Mouse (Mus musculus): Measurements from ENCODE around the gene Zfp711.

The Zfp711 gene

DNA sequence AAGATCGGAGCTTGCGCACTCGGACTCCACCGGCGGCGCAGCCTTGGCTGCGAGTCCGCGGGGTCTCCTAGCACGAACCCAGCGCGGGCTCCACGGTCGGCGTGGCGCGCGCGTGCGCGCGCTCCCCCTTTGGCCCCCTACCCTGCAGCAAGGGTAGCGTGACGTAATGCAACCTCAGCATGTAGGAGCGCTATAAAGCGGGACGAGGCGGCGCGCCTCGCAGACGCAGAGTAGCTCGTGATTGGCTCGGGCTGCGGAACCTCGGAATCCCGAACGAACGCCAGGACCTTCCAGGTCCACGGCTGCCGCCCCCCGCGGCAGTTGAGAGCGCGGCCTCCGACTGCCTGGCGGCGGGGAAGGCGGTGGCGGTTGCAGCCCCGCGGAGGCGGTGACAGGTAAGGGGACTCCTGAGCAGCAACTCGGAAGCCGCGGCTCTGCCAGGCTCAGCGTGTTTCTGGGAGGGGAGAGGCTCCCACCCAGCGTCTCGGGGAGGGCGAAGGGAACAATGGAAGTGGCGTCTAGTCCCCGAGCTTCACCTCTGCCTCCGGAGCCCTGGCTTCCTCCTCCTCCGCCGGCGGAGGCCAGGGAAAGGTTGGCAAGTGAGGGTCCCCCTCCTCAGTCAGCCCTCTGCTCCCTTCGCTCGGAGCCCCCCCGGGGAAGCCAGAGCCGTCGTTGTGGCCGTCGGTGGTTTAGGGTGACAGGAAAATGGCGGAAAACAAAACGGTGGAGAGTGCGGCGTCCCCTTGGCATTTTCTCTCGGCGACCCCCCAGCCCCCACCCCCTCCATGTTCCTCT lies at the start of gene Zfp711:
Zfp711 (plus strand) TSS at position 16 of the 795 bp plus-strand sequence.
- DNase-seq, result peak; percentile 60 to 70

GRCm38 (mm10) chrX:112567716-112568115 lies 32.6 kb upstream of the Zfp711 start:
- DNase-seq, result peak; percentile 1 to 3

DNA sequence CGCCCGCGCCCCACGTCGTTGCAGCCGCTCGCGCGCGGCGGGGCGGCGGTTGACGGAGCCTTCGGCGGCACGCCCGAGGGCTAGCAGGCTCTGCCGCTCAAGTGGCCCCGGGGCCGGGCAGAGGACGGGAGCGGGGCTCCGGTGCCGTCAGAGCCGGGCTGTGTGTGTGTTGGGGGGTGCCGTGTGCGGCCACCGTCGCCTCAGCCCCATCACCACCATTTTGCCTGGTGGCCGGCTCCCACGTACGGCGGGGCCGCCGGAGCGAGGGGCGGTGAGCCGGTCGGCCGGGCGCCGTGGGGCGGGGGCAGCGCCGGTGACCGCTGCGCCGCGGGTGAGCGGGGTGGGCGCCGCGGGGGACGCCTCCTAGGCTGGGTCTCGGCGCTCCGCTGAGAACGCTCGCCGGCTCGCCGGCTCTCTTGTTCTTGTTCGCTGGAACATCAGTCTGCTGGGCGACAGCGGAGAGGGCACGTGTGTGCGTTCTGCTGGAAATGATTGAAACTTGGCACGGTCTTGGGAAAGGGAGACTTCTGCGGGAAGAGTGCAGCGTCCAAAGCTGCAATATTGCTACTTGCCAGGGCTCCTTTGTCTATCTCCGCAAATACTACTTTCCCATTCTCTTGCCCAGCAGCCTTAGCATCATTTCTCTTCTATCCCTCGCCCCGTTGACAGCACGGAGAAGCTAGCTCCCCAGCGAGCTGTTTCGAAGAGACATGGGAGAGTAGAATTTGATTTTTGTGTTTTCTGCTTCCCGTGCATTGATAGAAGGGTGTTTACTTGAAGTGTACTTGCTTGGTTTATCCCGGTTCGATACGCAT lies 1.2 kb downstream of the Zfp711 start:
- peak; percentile 30 to 46 for DNase-seq

GRCm38 (mm10) chrX:112675525-112675924 lies 75.2 kb downstream of the Zfp711 start:
- no peak for DNase-seq

GRCm38 (mm10) chrX:112680605-112681004 lies 80.3 kb downstream of the Zfp711 start:
- DNase-seq, result no peak
